Mouse (Mus musculus) kidney, postnatal 0 days (tissue): ENCODE results near the gene Eif4g1. TPM values are rescaled to one million over a fixed set of nuclear protein-coding genes. Genes with fewer than 3 reads are reported as not detected.

Experiments used
- ATAC-seq: fragments of 200-750 bp; cut with Nextera tagmentation; replicated peaks from 2 replicates; pipeline ENCODE4 v1.8.0; 2017; ENCODE audit warnings: low read depth, moderate number of reproducible peaks, moderate TSS enrichment, moderate library complexity; ENCODE audit not compliant: low FRiP score
- DNase-seq: peaks from one replicate; pipeline ENCODE4 v3.0.0-alpha.2; 2016; ENCODE audit warnings: low spot score
- H3K27ac ChIP-seq: fragments of 300-500 bp; sonication (generic); 2 replicates; pipeline ENCODE4 v1.5.1; 2014; ENCODE audit warnings: mild to moderate bottlenecking
- H3K27me3 ChIP-seq: fragments of 300-500 bp; sonication (generic); 2 replicates; pipeline ENCODE4 v1.6.1; 2014; ENCODE audit warnings: low read length, mixed read lengths; ENCODE audit not compliant: insufficient read depth
- H3K36me3 ChIP-seq: fragments of 300-500 bp; sonication (generic); 2 replicates; pipeline ENCODE4 v1.6.1; 2014; ENCODE audit warnings: low read length, mixed read lengths; ENCODE audit not compliant: insufficient read depth
- H3K4me1 ChIP-seq: fragments of 300-500 bp; sonication (generic); replicated peaks from 2 replicates; pipeline ENCODE4 v1.6.1; 2014; ENCODE audit warnings: antibody characterized with exemption, low read length, mixed read lengths; ENCODE audit not compliant: insufficient read depth
- H3K4me2 ChIP-seq: fragments of 300-500 bp; sonication (generic); 2 replicates; pipeline ENCODE4 v1.6.1; 2014; ENCODE audit warnings: mild to moderate bottlenecking, low read length, moderate library complexity, mixed read lengths
- H3K4me3 ChIP-seq: fragments of 300-500 bp; sonication (generic); replicated peaks from 2 replicates; pipeline ENCODE4 v1.5.1; 2014; ENCODE audit warnings: low read depth, low read length
- H3K9ac ChIP-seq: fragments of 300-500 bp; sonication (generic); 2 replicates; pipeline ENCODE4 v1.6.1; 2014; ENCODE audit warnings: low read depth, low read length
- H3K9me3 ChIP-seq: fragments of 300-500 bp; sonication (generic); replicated peaks from 2 replicates; pipeline ENCODE4 v1.6.1; 2016; ENCODE audit warnings: low read length, inconsistent platforms, mixed read lengths
- CTCF ChIP-seq: IDR thresholded peaks from 2 replicates; pipeline ENCODE4 v1.5.1; 2016; ENCODE audit warnings: antibody characterized with exemption, low read depth, mild to moderate bottlenecking, moderate library complexity
- WGBS: fragments of 180-500 bp; shearing (Covaris S2); extraction: QIAGEN DNeasy Blood & Tissue Kit; methylation state at CpG from one replicate; pipeline ENCODE4 v1.1.7; 2014; 5-methylcytosine and 5-hydroxymethylcytosine counted together
- polyA plus RNA-seq: library from polyadenylated mRNA; unstranded; fragments of >200 nt; fragmentation: Nextera tagmentation; extraction: Ambion mirVana; gene quantifications from 2 replicates; pipeline ENCODE4 v1.2.1, GENCODE M21; 2015

Eif4g1 gene
- polyA plus RNA-seq, 1 experiment from 2014 or later: 115 TPM

GRCm38 (mm10) chr16:20693111-20693701 is 25.1 kb downstream of the Eif4g1 start, which contains the start of gene Fam131a:
Gene Fam131a, plus strand, starts transcription at chr16:20693241.
- H3K4me3 ChIP-seq: peak within 1 kb of the TSS; percentile 70
- TF ChIP-seq CTCF: peak; percentile 14; the same call in 1 of the 2 replicates
- H3K27me3 ChIP-seq: no peaks in the 10 kb centered on the region
- H3K9me3 ChIP-seq: no peaks in the 10 kb centered on the region
- peak; percentile 94 for DNase-seq
- H3K9ac ChIP-seq: peak within 1 kb of the TSS; percentile 76
- H3K36me3 ChIP-seq: peaks cover 33% of the 10 kb centered on the region
- under 1% methylated on average over 37 of the region's 37 CpGs for WGBS
- ATAC-seq: peak; percentile 90
- H3K4me2 ChIP-seq: peak within 1 kb of the TSS; percentile 96
- peak within 1 kb of the TSS; percentile 76 for H3K27ac ChIP-seq
- 0 out of 2 replicates have a peak, but pooled peaks cover 7% of the 10 kb centered on the region for H3K4me1 ChIP-seq

- 69% methylated on average over 8 of the region's 8 CpGs for WGBS
- no peak overlapping the region; the same call in 1 of the 2 replicates for H3K27ac ChIP-seq
These were observed 26.7 kb downstream of the Eif4g1 start for GRCm38 (mm10) chr16:20694781-20695180.

GRCm38 (mm10) chr16:20695622-20696323 is 27.7 kb downstream of the Eif4g1 start:
- Histone ChIP-seq H3K4me2 (peak overlapping the region; percentile 57), H3K36me3 (peaks cover 9% of the 10 kb centered on the region; the same call in 1 of the 2 replicates), H3K9me3 (no peaks in the 10 kb centered on the region), H3K9ac (peak overlapping the region; percentile 32; the same call in 1 of the 2 replicates), H3K27me3 (no peaks in the 10 kb centered on the region), H3K27ac (no peak overlapping the region), H3K4me1 (0 out of 2 replicates have a peak, but pooled peaks cover 7% of the 10 kb centered on the region), H3K4me3 (peak overlapping the region; percentile 30)
- TF ChIP-seq CTCF: no peak
- DNase-seq (peak; percentile 89), ATAC-seq (peak; percentile 69)
- WGBS: 3% methylated on average over 46 of the region's 46 CpGs

More at GRCm38 (mm10) chr16:20694781-20695180, 26.7 kb downstream of the Eif4g1 start:
- Histone ChIP-seq H3K4me2 (peak overlapping the region; percentile 57), H3K36me3 (peaks cover 17% of the 10 kb centered on the region; the same call in 1 of the 2 replicates), H3K27me3 (no peaks in the 10 kb centered on the region), H3K9ac (0 out of 2 replicates have a peak overlapping the region, but pooled peaks have one; percentile 19), H3K4me3 (no peak overlapping the region), H3K4me1 (0 out of 2 replicates have a peak, but pooled peaks cover 7% of the 10 kb centered on the region), H3K9me3 (no peaks in the 10 kb centered on the region)
- ATAC-seq: no peak
- peak; percentile 36 for DNase-seq
- TF ChIP-seq CTCF: no peak

- no peaks in the 10 kb centered on the region for H3K27me3 ChIP-seq
- H3K9me3 ChIP-seq: no peaks in the 10 kb centered on the region
- ATAC-seq (no peak), DNase-seq (no peak)
- no peaks in the 10 kb centered on the region for H3K36me3 ChIP-seq
- no peak overlapping the region for H3K27ac ChIP-seq
- H3K4me2 ChIP-seq: no peak overlapping the region
- WGBS: 84% methylated on average over 5 of the region's 5 CpGs
- no peak overlapping the region for H3K9ac ChIP-seq
- no peak overlapping the region for H3K4me3 ChIP-seq
- H3K4me1 ChIP-seq: peaks cover 13% of the 10 kb centered on the region; the same call in 1 of the 2 replicates
- TF ChIP-seq CTCF: no peak
These were observed 31.2 kb downstream of the Eif4g1 start for GRCm38 (mm10) chr16:20699266-20699665.

GRCm38 (mm10) chr16:20700036-20700435 is 31.9 kb downstream of the Eif4g1 start:
- Histone ChIP-seq H3K4me3 (no peak overlapping the region), H3K27ac (no peak overlapping the region), H3K9me3 (no peaks in the 10 kb centered on the region), H3K36me3 (no peaks in the 10 kb centered on the region), H3K9ac (no peak overlapping the region), H3K4me1 (peaks cover 13% of the 10 kb centered on the region; the same call in 1 of the 2 replicates), H3K27me3 (no peaks in the 10 kb centered on the region), H3K4me2 (no peak overlapping the region)
- DNase-seq (no peak), ATAC-seq (no peak)
- TF ChIP-seq CTCF: no peak
- 59% methylated on average over 5 of the region's 5 CpGs for WGBS

- H3K9me3 ChIP-seq: no peaks in the 10 kb centered on the region
- no peak for TF ChIP-seq CTCF
- H3K27me3 ChIP-seq: no peaks in the 10 kb centered on the region
- peaks cover 7% of the 10 kb centered on the region; the same call in 1 of the 2 replicates for H3K4me1 ChIP-seq
- H3K36me3 ChIP-seq: no peaks in the 10 kb centered on the region
- no peak for DNase-seq
- WGBS: 33% methylated on average over 7 of the region's 7 CpGs
- H3K27ac ChIP-seq: 0 out of 2 replicates have a peak overlapping the region, but pooled peaks have one; percentile 62
- peak; percentile 31; the same call in 1 of the 2 replicates for ATAC-seq
- no peak overlapping the region for H3K4me2 ChIP-seq
- no peak overlapping the region for H3K4me3 ChIP-seq
- H3K9ac ChIP-seq: no peak overlapping the region
These were observed 33.2 kb downstream of the Eif4g1 start for GRCm38 (mm10) chr16:20701316-20701715.
